Mouse (Mus musculus) lung, embryonic 15.5 days (tissue): ENCODE results near the gene Pacsin2. TPM values are rescaled to one million over a fixed set of nuclear protein-coding genes. Genes with fewer than 3 reads are reported as not detected.
"Not testable (repeated sequence)": the region's sequence is repeated elsewhere in the genome, so short reads cannot be mapped to it uniquely, and the experiment has no call there.

Experiments used
- ATAC-seq: fragments of 200-750 bp; cut with Nextera tagmentation; 2 replicates; pipeline ENCODE4 v1.8.0; 2017; ENCODE audit warnings: moderate number of reproducible peaks, borderline replicate concordance; ENCODE audit not compliant: low FRiP score, low TSS enrichment; ENCODE audit errors: extremely low read depth
- H3K27ac ChIP-seq: fragments of 300-500 bp; sonication (generic); 2 replicates; pipeline ENCODE4 v1.5.1; 2015; ENCODE audit warnings: moderate library complexity, mild to moderate bottlenecking, inconsistent platforms
- H3K27me3 ChIP-seq: fragments of 300-500 bp; sonication (generic); 2 replicates; pipeline ENCODE4 v1.6.1; 2015; ENCODE audit warnings: inconsistent platforms
- H3K36me3 ChIP-seq: fragments of 300-500 bp; sonication (generic); 2 replicates; pipeline ENCODE4 v1.6.1; 2015; ENCODE audit warnings: inconsistent platforms
- H3K4me1 ChIP-seq: fragments of 300-500 bp; sonication (generic); 2 replicates; pipeline ENCODE4 v1.6.1; 2015; ENCODE audit warnings: inconsistent platforms
- H3K4me2 ChIP-seq: fragments of 300-500 bp; sonication (generic); 2 replicates; pipeline ENCODE4 v1.6.1; 2015; ENCODE audit warnings: inconsistent platforms, mild to moderate bottlenecking, moderate library complexity
- H3K4me3 ChIP-seq: fragments of 300-500 bp; sonication (generic); 2 replicates; pipeline ENCODE4 v1.5.1; 2015; ENCODE audit warnings: mild to moderate bottlenecking, inconsistent platforms
- H3K9ac ChIP-seq: fragments of 300-500 bp; sonication (generic); 2 replicates; pipeline ENCODE4 v1.6.1; 2015; ENCODE audit warnings: inconsistent platforms
- H3K9me3 ChIP-seq: fragments of 300-500 bp; sonication (generic); 2 replicates; pipeline ENCODE4 v1.6.1; 2016; ENCODE audit warnings: inconsistent platforms
- WGBS: fragments of 180-500 bp; shearing (Covaris S2); methylation state at CpG from one replicate; pipeline ENCODE4 v1.1.7; 2015; 5-methylcytosine and 5-hydroxymethylcytosine counted together
- polyA plus RNA-seq: library from polyadenylated mRNA; unstranded; fragments of >200 nt; fragmentation: Nextera tagmentation; extraction: Ambion mirVana; gene quantifications from 2 replicates; pipeline ENCODE4 v1.2.1, GENCODE M21; 2015

The Pacsin2 gene
- 68.1 and 70.9 TPM in 2 replicates for polyA plus RNA-seq

DNA sequence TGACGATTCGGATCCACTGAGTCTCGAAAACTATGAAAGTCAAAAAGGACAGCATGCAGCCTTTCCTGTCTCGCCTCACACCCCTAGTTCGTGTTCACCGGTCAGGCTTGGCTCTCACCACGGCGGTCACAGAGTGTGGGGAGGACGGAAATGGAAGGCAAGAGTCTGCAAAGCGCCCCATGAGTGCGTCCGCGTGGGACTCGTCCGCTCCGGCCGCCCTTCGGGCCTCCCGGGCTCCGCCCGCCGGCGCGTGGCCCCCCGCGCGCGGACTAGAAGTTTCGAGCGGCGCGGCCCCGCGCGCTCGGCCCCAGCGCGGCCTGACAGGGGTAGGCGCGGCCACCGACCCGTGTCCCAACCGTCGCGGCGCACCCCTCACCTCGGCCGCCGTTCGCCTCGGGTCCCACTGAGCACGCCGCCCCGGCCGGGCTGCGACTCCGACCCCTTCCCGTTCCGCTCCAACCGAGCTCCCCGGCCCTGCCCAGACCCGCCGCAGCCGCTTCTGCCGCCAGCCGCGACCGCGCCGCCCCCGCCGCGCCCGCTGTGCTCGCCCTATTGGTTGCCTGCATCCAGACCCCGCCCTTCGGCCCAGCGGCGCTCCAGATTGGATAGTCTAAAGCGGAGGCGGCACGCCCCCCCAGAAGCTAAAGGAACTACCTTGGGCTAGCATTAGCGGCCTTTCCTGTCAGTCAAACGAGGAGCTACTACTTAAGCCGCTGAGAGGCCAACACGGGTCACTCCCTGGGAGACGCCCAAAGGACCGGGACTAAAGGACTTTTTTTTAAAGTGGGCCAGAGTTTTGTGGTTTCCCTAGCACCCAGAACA, at the start of gene Pacsin2:
TSS of gene Pacsin2 (minus strand) at position 524 of the 822 bp plus-strand sequence.
- ATAC-seq, result peak; percentile 98
- Histone ChIP-seq H3K9me3 (no peaks in the 10 kb centered on the region), H3K9ac (peak within 1 kb of the TSS; percentile 79), H3K4me3 (peak within 1 kb of the TSS; percentile 74), H3K4me2 (peak within 1 kb of the TSS; percentile 73), H3K27me3 (no peaks in the 10 kb centered on the region), H3K36me3 (no peaks in the 10 kb centered on the region), H3K4me1 (peaks cover 18% of the 10 kb centered on the region), H3K27ac (peak within 1 kb of the TSS; percentile 77)
- under 1% methylated on average over 68 of the region's 88 CpGs for WGBS

DNA sequence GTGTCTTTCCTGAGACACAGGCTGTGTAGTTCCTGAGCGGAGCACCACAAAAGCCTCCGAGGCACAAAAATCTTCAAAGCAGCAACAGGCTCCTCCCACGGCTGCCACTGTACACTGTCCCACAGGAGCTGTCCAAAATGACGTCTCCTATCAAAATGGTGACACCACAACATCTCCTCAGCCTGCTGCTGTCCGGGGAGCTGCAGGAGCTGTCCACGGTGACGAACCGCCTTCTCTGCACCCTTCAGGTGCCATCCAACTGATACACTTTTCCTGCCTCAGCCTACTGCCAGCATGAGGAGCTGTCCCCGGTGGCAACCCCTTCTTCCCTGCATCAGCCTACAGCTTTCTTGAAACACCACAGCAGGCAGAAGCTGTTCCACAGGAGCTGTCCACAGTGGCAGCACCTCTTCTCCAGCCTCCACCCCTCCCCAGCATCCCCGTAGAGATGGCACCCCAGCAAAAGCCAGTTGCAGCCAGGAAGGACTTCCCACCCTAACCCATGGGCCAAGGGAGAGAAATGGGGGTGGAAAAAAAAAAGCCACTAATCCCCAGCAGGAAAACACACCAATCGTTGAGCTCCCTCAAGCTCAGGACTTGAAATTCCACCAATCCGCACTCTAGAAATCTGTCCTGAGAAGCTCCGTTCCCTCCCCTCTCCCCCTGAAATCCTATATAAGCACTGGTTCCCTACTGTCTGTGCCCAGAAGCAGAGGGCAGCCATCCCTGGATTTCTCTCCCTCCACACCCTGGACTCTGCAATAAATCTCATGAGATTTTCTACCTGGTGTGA, 48.3 kb upstream of the Pacsin2 start:
- Histone ChIP-seq H3K27ac (no peak overlapping the region), H3K9ac (no peak overlapping the region), H3K4me1 (peaks cover 13% of the 10 kb centered on the region), H3K27me3 (no peaks in the 10 kb centered on the region), H3K36me3 (no peaks in the 10 kb centered on the region), H3K9me3 (no peaks in the 10 kb centered on the region), H3K4me2 (no peak overlapping the region), H3K4me3 (no peak overlapping the region)
- ATAC-seq, result no peak
- WGBS, result 59% methylated on average over 13 of the region's 13 CpGs

DNA sequence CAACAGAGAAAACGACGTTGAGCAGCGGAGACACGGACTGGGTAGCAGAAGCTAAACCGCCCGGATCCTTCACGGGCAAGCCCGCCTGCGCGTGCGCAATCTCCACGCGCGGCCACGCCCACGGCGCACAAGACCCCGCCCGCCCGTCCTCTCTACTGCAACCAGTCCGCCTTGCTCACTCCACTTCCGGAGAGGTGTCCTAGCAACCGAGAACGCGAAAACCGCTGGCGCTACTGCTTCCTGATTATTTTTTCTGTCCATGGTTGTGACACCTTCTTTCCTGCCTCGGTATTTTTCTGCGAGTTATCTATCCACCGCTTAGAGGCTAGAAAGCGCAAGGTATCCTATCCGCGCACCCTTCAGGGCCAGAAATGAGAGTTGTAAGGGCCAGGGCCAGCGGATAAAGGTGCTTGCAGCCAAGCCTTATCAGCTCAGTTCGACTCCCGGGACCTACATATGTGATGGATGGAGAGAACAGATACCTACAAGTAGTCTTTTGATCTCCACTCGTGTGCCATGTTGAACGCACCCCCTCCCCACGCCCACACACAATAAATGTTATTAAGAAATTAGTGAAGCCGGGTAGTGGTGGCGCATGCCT, 46.5 kb upstream of the Pacsin2 start, which contains the start of gene Ttll1:
TSS of gene Ttll1 (minus strand) at position 89 of the 601 bp plus-strand sequence.
- H3K9me3 ChIP-seq, result no peaks in the 10 kb centered on the region

DNA sequence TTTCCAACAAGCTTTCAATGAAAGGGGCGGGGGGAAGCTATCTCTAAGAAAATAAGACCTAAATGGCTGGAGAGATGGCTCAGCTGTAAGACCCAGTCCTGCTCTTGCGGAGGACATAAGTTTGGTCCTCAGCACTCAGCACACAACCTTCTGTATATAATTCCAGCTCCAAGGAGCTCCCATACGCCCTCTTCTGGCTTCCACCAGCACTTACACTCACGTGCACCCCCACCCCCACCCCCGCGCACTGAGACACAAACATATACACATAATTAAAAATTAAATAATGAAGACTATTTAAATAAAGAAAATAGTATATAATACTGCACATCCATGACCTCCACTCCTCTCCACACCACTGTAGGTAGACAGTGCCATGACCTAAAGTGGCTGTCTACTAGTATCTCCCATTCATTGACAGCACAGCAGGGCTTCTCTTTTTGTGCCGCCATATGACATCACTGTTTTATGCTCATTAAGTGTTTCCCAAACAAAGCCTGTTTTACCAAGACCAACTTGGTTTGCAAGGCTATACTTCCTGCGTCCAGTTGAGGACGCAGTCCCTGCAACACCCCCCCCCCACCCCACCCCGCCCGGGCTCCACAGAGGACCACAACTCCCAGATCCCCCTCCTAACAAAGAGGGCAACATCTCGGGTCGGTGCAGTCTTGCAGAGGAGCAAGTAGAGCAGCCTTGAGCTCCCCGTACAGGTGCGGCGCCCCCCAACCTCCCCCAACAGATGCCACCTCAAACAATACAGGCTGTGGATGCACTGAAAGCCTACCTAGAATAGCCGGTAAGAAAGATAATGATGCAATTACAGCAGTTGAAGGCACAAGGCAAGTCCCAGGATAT, 45.8 kb upstream of the Pacsin2 start:
- no peaks in the 10 kb centered on the region for H3K9me3 ChIP-seq
- ATAC-seq, result peak; percentile 67
- peak overlapping the region; percentile 60 for H3K4me3 ChIP-seq
- no peaks in the 10 kb centered on the region for H3K27me3 ChIP-seq
- H3K4me1 ChIP-seq, result peaks cover 13% of the 10 kb centered on the region
- H3K36me3 ChIP-seq, result no peaks in the 10 kb centered on the region
- H3K9ac ChIP-seq, result peak overlapping the region; percentile 45
- 28% methylated on average over 17 of the region's 17 CpGs for WGBS
- H3K4me2 ChIP-seq, result peak overlapping the region; percentile 90
- peak overlapping the region; percentile 52; the same call in 1 of the 2 replicates for H3K27ac ChIP-seq

More for the DNA sequence above, 46.5 kb upstream of the Pacsin2 start, which contains the start of gene Ttll1:
- H3K4me2 ChIP-seq, result peak within 1 kb of the TSS; percentile 90
- peak within 1 kb of the TSS; percentile 52; the same call in 1 of the 2 replicates for H3K27ac ChIP-seq
- WGBS, result 9% methylated on average over 41 of the region's 41 CpGs
- H3K4me1 ChIP-seq, result peaks cover 13% of the 10 kb centered on the region
- H3K4me3 ChIP-seq, result peak within 1 kb of the TSS; percentile 60
- H3K36me3 ChIP-seq, result no peaks in the 10 kb centered on the region
- ATAC-seq, result peak; percentile 94
- H3K27me3 ChIP-seq, result no peaks in the 10 kb centered on the region
- peak within 1 kb of the TSS; percentile 45 for H3K9ac ChIP-seq

DNA sequence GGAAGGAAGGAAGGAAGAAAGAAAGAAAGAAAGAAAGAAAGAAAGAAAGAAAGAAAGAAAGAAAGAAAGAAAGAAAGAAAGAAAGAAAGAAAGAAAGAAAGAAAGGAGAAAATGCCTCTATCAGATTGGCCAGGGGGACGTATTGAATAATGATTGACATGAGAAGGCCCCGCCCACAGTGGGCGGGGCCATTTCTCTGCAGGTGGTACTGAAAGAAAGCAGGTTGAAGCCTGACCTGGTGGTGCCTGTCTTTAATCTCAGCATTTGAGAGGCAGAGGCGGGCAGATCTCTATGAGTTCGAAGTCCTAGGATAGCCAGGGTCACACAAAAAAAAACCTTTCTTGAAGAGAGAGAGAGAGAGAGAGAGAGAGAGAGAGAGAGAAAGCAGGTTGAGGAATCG, 37.1 kb upstream of the Pacsin2 start:
- WGBS, result 74% methylated on average over 6 of the region's 6 CpGs
- not testable (repeated sequence) for ATAC-seq, H3K27ac ChIP-seq

DNA sequence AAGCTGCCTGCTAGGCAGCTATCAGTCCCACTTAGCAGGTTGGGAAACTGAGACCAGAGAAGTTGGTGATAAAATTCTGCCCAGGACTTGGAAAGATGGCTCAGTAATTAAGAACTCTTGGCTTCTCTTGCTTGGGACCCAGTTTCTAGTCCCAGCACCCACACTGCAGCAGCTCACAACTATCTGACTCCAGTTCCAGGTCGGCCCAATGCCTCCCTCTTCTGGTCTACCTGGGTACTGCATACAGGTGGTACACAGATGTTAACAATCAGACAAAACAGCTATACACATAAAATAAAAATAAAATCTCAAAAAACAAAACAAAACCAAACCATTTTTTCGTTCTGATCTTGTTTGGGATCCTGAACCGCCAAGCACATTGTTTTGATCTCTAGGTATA, 35.9 kb upstream of the Pacsin2 start:
- peaks cover 15% of the 10 kb centered on the region for H3K36me3 ChIP-seq
- no peaks in the 10 kb centered on the region for H3K4me1 ChIP-seq
- H3K27me3 ChIP-seq, result no peaks in the 10 kb centered on the region
- no peak overlapping the region for H3K4me3 ChIP-seq
- 43% methylated on average over 3 of the region's 3 CpGs for WGBS
- no peak for ATAC-seq
- H3K27ac ChIP-seq, result no peak overlapping the region
- H3K4me2 ChIP-seq, result no peak overlapping the region
- no peaks in the 10 kb centered on the region for H3K9me3 ChIP-seq
- no peak overlapping the region for H3K9ac ChIP-seq

More for the DNA sequence above, 37.1 kb upstream of the Pacsin2 start:
- not testable (repeated sequence) for H3K4me3 ChIP-seq, H3K4me1 ChIP-seq, H3K4me2 ChIP-seq, H3K9me3 ChIP-seq, H3K27me3 ChIP-seq, H3K9ac ChIP-seq, H3K36me3 ChIP-seq

DNA sequence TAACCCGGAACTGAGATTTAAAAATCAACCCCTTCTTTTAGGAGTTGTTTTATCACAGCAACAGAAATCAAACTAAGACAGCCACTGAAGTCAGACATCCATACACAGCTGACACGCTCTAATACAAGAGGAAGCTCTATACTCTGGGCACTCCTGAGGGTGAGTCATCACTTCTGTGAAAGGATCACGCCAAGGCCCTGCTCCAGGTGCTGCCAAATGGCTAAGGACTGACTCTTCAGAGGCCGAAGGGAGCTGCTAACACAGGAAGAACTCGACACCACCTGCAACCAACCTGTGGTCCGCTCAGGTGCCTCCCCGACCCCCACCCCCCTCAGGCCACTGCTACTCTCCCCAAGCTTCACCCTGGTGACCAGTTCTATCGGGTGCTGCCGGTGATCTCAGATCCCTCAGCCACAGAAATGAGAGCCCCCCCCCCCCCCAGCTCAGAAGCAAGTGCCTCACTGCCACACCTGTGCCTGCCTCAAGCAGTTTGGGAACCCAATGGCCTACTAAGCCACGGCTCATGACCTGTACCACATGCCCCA, 34.9 kb upstream of the Pacsin2 start:
- Histone ChIP-seq H3K4me1 (no peaks in the 10 kb centered on the region), H3K9ac (no peak overlapping the region), H3K4me3 (no peak overlapping the region), H3K27me3 (no peaks in the 10 kb centered on the region), H3K4me2 (no peak overlapping the region), H3K9me3 (no peaks in the 10 kb centered on the region), H3K27ac (no peak overlapping the region), H3K36me3 (peaks cover 15% of the 10 kb centered on the region)
- 84% methylated on average over 10 of the region's 10 CpGs for WGBS
- ATAC-seq, result no peak

DNA sequence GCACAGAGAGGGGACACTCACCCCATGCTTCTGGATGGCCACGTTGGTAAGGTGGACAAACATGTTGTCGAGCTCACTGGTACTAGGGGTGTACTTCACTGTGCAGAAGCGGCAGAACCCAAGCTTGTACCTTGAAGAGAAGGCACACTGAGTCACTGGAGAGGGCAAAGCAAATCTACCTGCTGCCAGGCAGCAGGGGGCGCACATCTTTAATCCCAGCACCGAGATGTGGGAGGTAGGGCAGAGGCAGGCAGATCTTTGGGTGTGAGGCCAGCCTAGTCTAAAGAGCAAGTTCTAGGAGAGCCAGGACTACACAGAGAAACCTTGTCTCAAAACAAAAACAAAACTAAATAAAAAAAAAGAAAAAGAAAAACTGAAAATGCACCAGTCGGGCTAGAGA, 32.9 kb upstream of the Pacsin2 start:
- Histone ChIP-seq H3K36me3 (peaks cover 15% of the 10 kb centered on the region), H3K4me1 (no peaks in the 10 kb centered on the region), H3K9me3 (no peaks in the 10 kb centered on the region), H3K4me3 (no peak overlapping the region), H3K27ac (no peak overlapping the region), H3K9ac (no peak overlapping the region), H3K27me3 (no peaks in the 10 kb centered on the region), H3K4me2 (no peak overlapping the region)
- 86% methylated on average over 6 of the region's 6 CpGs for WGBS
- no peak for ATAC-seq

DNA sequence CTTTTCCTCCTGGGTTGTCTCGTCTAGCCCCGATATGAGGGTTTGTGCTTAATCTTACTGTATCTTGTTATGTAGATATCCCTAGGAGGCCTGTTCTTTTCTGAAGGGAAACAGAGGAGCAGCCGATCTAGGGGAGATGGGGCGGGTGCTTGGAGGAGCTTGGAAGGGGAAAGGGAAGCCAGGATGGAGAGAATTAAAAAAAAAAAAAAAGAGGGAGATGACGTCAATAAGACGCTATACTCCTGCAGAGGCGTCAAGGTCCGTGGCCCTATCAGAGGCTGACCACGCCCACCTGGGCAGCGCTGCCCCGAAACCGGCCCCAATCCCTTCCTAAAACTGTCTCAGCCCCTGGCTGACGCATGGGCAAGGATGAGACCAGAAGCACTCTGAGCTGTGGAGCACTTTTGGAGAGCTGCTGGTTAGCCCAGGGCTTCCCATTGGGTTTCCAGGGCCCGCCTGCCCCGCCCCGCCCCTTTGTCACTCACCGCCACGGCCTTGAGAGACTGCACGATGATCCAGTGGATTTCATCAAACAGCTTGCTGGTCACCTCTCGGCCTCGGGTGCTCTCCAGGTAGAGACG, 31.5 kb upstream of the Pacsin2 start:
- Histone ChIP-seq H3K4me3 (no peak overlapping the region), H3K36me3 (peaks cover 15% of the 10 kb centered on the region), H3K9ac (no peak overlapping the region), H3K27ac (no peak overlapping the region), H3K4me1 (no peaks in the 10 kb centered on the region), H3K9me3 (no peaks in the 10 kb centered on the region), H3K27me3 (no peaks in the 10 kb centered on the region), H3K4me2 (no peak overlapping the region)
- ATAC-seq, result no peak
- 66% methylated on average over 22 of the region's 22 CpGs for WGBS

DNA sequence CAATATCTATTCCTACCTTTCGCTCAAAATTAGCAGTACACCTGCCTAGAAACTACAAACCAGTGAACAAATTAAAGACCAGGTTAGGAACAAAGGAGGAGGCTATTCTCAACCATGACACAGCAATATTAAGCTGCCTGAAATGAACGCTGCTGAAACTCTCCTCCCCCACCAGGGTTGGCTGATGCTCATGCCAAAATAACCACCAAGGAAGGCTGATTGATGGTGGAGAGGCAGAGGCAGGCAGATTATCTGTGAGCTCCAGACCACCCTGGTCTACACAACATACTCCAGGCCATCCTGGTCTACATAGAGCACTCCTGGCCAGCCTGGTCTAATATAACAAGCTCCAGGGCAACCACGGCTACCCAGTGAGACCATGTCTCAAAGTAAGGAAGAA, 30.8 kb upstream of the Pacsin2 start:
- no peak overlapping the region for H3K4me2 ChIP-seq
- no peak overlapping the region for H3K27ac ChIP-seq
- peaks cover 15% of the 10 kb centered on the region for H3K36me3 ChIP-seq
- no peak overlapping the region for H3K4me3 ChIP-seq
- H3K4me1 ChIP-seq, result no peaks in the 10 kb centered on the region
- no peak for ATAC-seq
- no peaks in the 10 kb centered on the region for H3K27me3 ChIP-seq
- H3K9me3 ChIP-seq, result no peaks in the 10 kb centered on the region
- WGBS, result 63% methylated on average over 3 of the region's 3 CpGs
- H3K9ac ChIP-seq, result no peak overlapping the region
